Mouse (Mus musculus) fat pad, adult 2 months (tissue): ENCODE results near the gene Ccdc8.
A peak's percentile ranks its signal among the peaks of the same experiment; 100 is the strongest.

Source experiments
- DNase-seq: peaks from one replicate; pipeline ENCODE4 v3.0.0-alpha.2; 2011; ENCODE audit warnings: low read depth, low spot score; ENCODE audit errors: extremely low read depth

Ccdc8 gene

GRCm38 (mm10) chr7:16974018-16974417 lies 18.5 kb upstream of the Ccdc8 start:
- DNase-seq: peak; percentile 14

- DNase-seq: no peak
These were observed 16.2 kb upstream of the Ccdc8 start for GRCm38 (mm10) chr7:16976298-16976697.

GRCm38 (mm10) chr7:16978173-16978572 lies 14.3 kb upstream of the Ccdc8 start:
- DNase-seq: no peak

- DNase-seq: no peak
These were observed 13.9 kb upstream of the Ccdc8 start for GRCm38 (mm10) chr7:16978593-16978992.

GRCm38 (mm10) chr7:16980348-16980747 lies 12.2 kb upstream of the Ccdc8 start:
- DNase-seq: no peak

- DNase-seq: no peak
These were observed 9.5 kb upstream of the Ccdc8 start, which contains the start of gene Gm42372 for GRCm38 (mm10) chr7:16982859-16983568. Gene Gm42372, plus strand, starts transcription at chr7:16983086.

GRCm38 (mm10) chr7:16987541-16988149 lies 4.9 kb upstream of the Ccdc8 start:
- no peak for DNase-seq

- no peak for DNase-seq
These were observed 4.1 kb upstream of the Ccdc8 start for GRCm38 (mm10) chr7:16988405-16988804.

- no peak for DNase-seq
These were observed 2.3 kb upstream of the Ccdc8 start for GRCm38 (mm10) chr7:16990006-16990744.

- no peak for DNase-seq
These were observed 642 bp upstream of the Ccdc8 start for GRCm38 (mm10) chr7:16991681-16992450.

GRCm38 (mm10) chr7:16993651-16994399 lies 1.3 kb downstream of the Ccdc8 start:
- DNase-seq: no peak

- DNase-seq: no peak
These were observed 1.9 kb downstream of the Ccdc8 start for GRCm38 (mm10) chr7:16994400-16994799.

GRCm38 (mm10) chr7:16995345-16995744 lies 2.8 kb downstream of the Ccdc8 start:
- no peak for DNase-seq

GRCm38 (mm10) chr7:16999233-16999632 lies 6.7 kb downstream of the Ccdc8 start:
- no peak for DNase-seq

GRCm38 (mm10) chr7:16999650-17000049 lies 7.1 kb downstream of the Ccdc8 start:
- no peak for DNase-seq

GRCm38 (mm10) chr7:17002375-17003195 lies 10.1 kb downstream of the Ccdc8 start:
- no peak for DNase-seq

- no peak for DNase-seq
These were observed 10.9 kb downstream of the Ccdc8 start for GRCm38 (mm10) chr7:17003230-17003960.

- DNase-seq: no peak
These were observed 12.2 kb downstream of the Ccdc8 start for GRCm38 (mm10) chr7:17004716-17005115.

GRCm38 (mm10) chr7:17007300-17007699 lies 14.8 kb downstream of the Ccdc8 start:
- DNase-seq: no peak
